Mouse (Mus musculus) heart, adult 2 months (tissue): Measurements from ENCODE around the gene Fndc3b.
A peak's percentile ranks its signal among the peaks of the same experiment; 100 is the strongest.

ENCODE experiments used
- CTCF ChIP-seq: fragments of 200-600 bp; IDR thresholded peaks from 2 replicates; pipeline ENCODE4 v1.8.1; 2022; ENCODE audit warnings: antibody characterized with exemption, mild to moderate bottlenecking, moderate library complexity
- EP300 ChIP-seq: fragments of 200-500 bp; IDR thresholded peaks from 2 replicates; pipeline ENCODE4 v1.6.1; 2011; ENCODE audit warnings: low read depth, low read length, control low read depth; ENCODE audit not compliant: insufficient read depth
- POLR2A ChIP-seq: fragments of 200-500 bp; IDR thresholded peaks from 2 replicates; pipeline ENCODE4 v1.6.1; 2011; ENCODE audit warnings: mild to moderate bottlenecking, low read depth, low read length, control low read depth; ENCODE audit not compliant: insufficient read depth

- peak; percentile 65; the same call in 1 of the 2 replicates for TF ChIP-seq EP300
- no peak for TF ChIP-seq CTCF
- no peak for TF ChIP-seq POLR2A
Measured at GRCm38 (mm10) chr3:27462934-27463333, 248.2 kb downstream of the Fndc3b start.
